Mouse (Mus musculus) megakaryocyte, embryonic 14.5 days (primary cell): ENCODE data around the gene Ctrc.

Experiments
- FLI1 ChIP-seq: IDR thresholded peaks from 2 replicates; pipeline ENCODE4 v1.6.1; 2012; ENCODE audit warnings: low read length, inconsistent platforms, mixed read lengths
- GATA1 ChIP-seq: IDR thresholded peaks from 3 replicates; pipeline ENCODE4 v1.6.1; 2012; ENCODE audit warnings: mixed read lengths, low read length, inconsistent platforms, borderline replicate concordance

DNA sequence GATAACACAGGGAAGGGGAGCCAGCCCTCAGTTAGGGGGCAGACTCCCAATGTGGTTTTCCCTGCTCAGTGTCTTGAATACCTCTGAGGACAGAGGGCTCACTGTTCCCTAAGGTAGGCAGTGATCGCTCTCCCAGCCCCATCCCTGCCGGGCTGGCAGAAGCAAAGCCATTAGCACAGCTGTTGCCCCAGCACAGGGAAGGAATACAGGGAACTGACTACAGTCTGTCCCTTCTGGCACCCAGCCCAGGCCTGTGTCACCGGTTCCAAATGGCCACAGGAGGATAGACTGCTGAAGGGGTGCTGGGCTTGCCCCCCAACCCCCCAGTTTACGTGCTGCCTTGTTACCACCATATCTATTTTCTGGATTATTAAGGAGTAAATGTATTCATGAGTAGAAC, 21.3 kb upstream of the Ctrc start:
- TF ChIP-seq GATA1 (no peak), FLI1 (no peak)
